ENCODE assay signal across 14 mouse cellular contexts in genomic region chr11:114231841-114232240, GRCm38 (mm10).
A peak's percentile ranks its signal among the peaks of the same experiment; 100 is the strongest.
DNase-seq lines count a peak whose midpoint lies in the region; ATAC-seq and TF ChIP-seq lines count a peak whose summit lies in the region.
"Had no signal": no experiment of that assay in that cellular context is flagged by ENCODE, and none has a peak within 500 bp of the region (broad histone marks: within the 10 kb centered on the region; RNA-seq: fewer than 3 reads in every experiment).

No protein-coding gene starts in this region.

- no peak for ATAC-seq in forebrain, embryonic 13.5 days
- no peak for ATAC-seq in intestine, embryonic 16.5 days
- ATAC-seq in intestine, embryonic 15.5 days = no peak
- no peak for ATAC-seq in stomach, embryonic 15.5 days (ENCODE audit: insufficient read depth, low FRiP score, low read depth)
- no peak for ATAC-seq in stomach, postnatal 0 days (ENCODE audit: low FRiP score, low TSS enrichment)
- no peak for ATAC-seq in monocyte, adult 5-6 weeks (replicated peaks; ENCODE audit: insufficient number of reproducible peaks, low FRiP score, low TSS enrichment, poor library complexity, severe bottlenecking)
- ATAC-seq: activated CD4-positive, CD25-positive, alpha-beta regulatory T cell, adult 4 months had no signal

- no peak overlapping the region for H3K4me3 ChIP-seq in forebrain, embryonic 10.5 days
- no peak overlapping the region for H3K4me3 ChIP-seq in forebrain, embryonic 13.5 days
- H3K4me3 ChIP-seq in intestine, embryonic 16.5 days (ENCODE audit: low read length) = no peak overlapping the region
- no peak overlapping the region for H3K4me3 ChIP-seq in intestine, embryonic 15.5 days (replicated peaks)
- H3K4me3 ChIP-seq in stomach, embryonic 15.5 days (replicated peaks) = no peak overlapping the region
- no peak overlapping the region for H3K4me3 ChIP-seq in stomach, postnatal 0 days (ENCODE audit: low read depth, low read length)
- H3K4me3 ChIP-seq: hindbrain, embryonic 12.5 days had no signal

- 0 out of 2 replicates have a peak, but pooled peaks cover 3% of the 10 kb centered on the region for H3K4me1 ChIP-seq in forebrain, embryonic 10.5 days
- peaks cover 14% of the 10 kb centered on the region for H3K4me1 ChIP-seq in forebrain, embryonic 13.5 days
- H3K4me1 ChIP-seq in intestine, embryonic 16.5 days (ENCODE audit: control insufficient read depth, insufficient read depth, low read length) = peaks cover 19% of the 10 kb centered on the region
- peaks cover 11% of the 10 kb centered on the region for H3K4me1 ChIP-seq in intestine, embryonic 15.5 days (replicated peaks)
- H3K4me1 ChIP-seq in stomach, embryonic 15.5 days = peaks cover 12% of the 10 kb centered on the region; the same call in 1 of the 2 replicates
- H3K4me1 ChIP-seq in stomach, postnatal 0 days (replicated peaks; ENCODE audit: control insufficient read depth, insufficient read depth) = no peaks in the 10 kb centered on the region

- H3K27ac ChIP-seq in forebrain, embryonic 10.5 days = peak overlapping the region; percentile 16; the same call in 1 of the 2 replicates
- no peak overlapping the region for H3K27ac ChIP-seq in forebrain, embryonic 13.5 days
- H3K27ac ChIP-seq in intestine, embryonic 16.5 days (ENCODE audit: low read length) = peak overlapping the region; percentile 24; the same call in 1 of the 2 replicates
- no peak overlapping the region for H3K27ac ChIP-seq in intestine, embryonic 15.5 days
- peak overlapping the region; percentile 8; the same call in 1 of the 2 replicates for H3K27ac ChIP-seq in stomach, embryonic 15.5 days
- H3K27ac ChIP-seq in stomach, postnatal 0 days (replicated peaks) = no peak overlapping the region
- H3K27ac ChIP-seq: hindbrain, embryonic 12.5 days; macrophage had no signal

- TF ChIP-seq CTCF in stomach, postnatal 0 days (IDR thresholded peaks at IDR 0.05; ENCODE audit: low read depth) = no peak

- no peaks in the 10 kb centered on the region for H3K36me3 ChIP-seq in forebrain, embryonic 10.5 days (replicated peaks)
- H3K36me3 ChIP-seq in forebrain, embryonic 13.5 days (ENCODE audit: poor library complexity, severe bottlenecking) = no peaks in the 10 kb centered on the region
- H3K36me3 ChIP-seq in intestine, embryonic 16.5 days (ENCODE audit: control insufficient read depth, insufficient read depth, low read length) = no peaks in the 10 kb centered on the region
- H3K36me3 ChIP-seq in intestine, embryonic 15.5 days = no peaks in the 10 kb centered on the region
- no peaks in the 10 kb centered on the region for H3K36me3 ChIP-seq in stomach, embryonic 15.5 days
- no peaks in the 10 kb centered on the region for H3K36me3 ChIP-seq in stomach, postnatal 0 days (ENCODE audit: control insufficient read depth, insufficient read depth, low read length)
- H3K36me3 ChIP-seq: G1E; hindbrain, embryonic 12.5 days had no signal

- no peaks in the 10 kb centered on the region; the same call in 1 of the 2 replicates for H3K27me3 ChIP-seq in forebrain, embryonic 10.5 days (ENCODE audit: poor library complexity, severe bottlenecking)
- no peaks in the 10 kb centered on the region for H3K27me3 ChIP-seq in forebrain, embryonic 13.5 days
- H3K27me3 ChIP-seq in intestine, embryonic 16.5 days (replicated peaks; ENCODE audit: control insufficient read depth, insufficient read depth, low read length) = no peaks in the 10 kb centered on the region
- no peaks in the 10 kb centered on the region for H3K27me3 ChIP-seq in intestine, embryonic 15.5 days (replicated peaks)
- no peaks in the 10 kb centered on the region for H3K27me3 ChIP-seq in stomach, embryonic 15.5 days (replicated peaks)
- no peaks in the 10 kb centered on the region for H3K27me3 ChIP-seq in stomach, postnatal 0 days (ENCODE audit: control insufficient read depth, insufficient read depth, low read length)

- no peak for DNase-seq in forebrain, embryonic 10.5 days (ENCODE audit: extremely low spot score, low spot score)
- DNase-seq in stomach, postnatal 0 days (ENCODE audit: low spot score) = no peak
- DNase-seq in thymus, postnatal 4 days = peak; percentile 66
- DNase-seq: cerebellum, adult 9-11 months; kidney, postnatal 25 days had no signal

- WGBS in forebrain, embryonic 10.5 days = 77% methylated on average over 4 of the region's 4 CpGs
- 70% methylated on average over 4 of the region's 4 CpGs for WGBS in forebrain, embryonic 13.5 days
- 58% methylated on average over 4 of the region's 4 CpGs for WGBS in intestine, embryonic 16.5 days
- 64% methylated on average over 4 of the region's 4 CpGs for WGBS in intestine, embryonic 15.5 days
- 43% methylated on average over 4 of the region's 4 CpGs for WGBS in stomach, embryonic 15.5 days
- 52% methylated on average over 4 of the region's 4 CpGs for WGBS in stomach, postnatal 0 days

- no peak overlapping the region for H3K9ac ChIP-seq in forebrain, embryonic 13.5 days
- no peak overlapping the region for H3K9ac ChIP-seq in intestine, embryonic 16.5 days (ENCODE audit: low read depth, low read length)
- H3K9ac ChIP-seq in intestine, embryonic 15.5 days = no peak overlapping the region
- H3K9ac ChIP-seq in stomach, embryonic 15.5 days = no peak overlapping the region
- H3K9ac ChIP-seq in stomach, postnatal 0 days (ENCODE audit: low read length) = no peak overlapping the region
- H3K9ac ChIP-seq: hindbrain, embryonic 12.5 days had no signal

- no peak overlapping the region for H3K4me2 ChIP-seq in forebrain, embryonic 13.5 days
- H3K4me2 ChIP-seq in intestine, embryonic 16.5 days (ENCODE audit: low read depth, low read length) = no peak overlapping the region
- H3K4me2 ChIP-seq in intestine, embryonic 15.5 days (replicated peaks) = no peak overlapping the region
- H3K4me2 ChIP-seq in stomach, embryonic 15.5 days = no peak overlapping the region
- H3K4me2 ChIP-seq in stomach, postnatal 0 days (replicated peaks; ENCODE audit: low read depth) = no peak overlapping the region
- H3K4me2 ChIP-seq: hindbrain, embryonic 12.5 days had no signal

- TF ChIP-seq EP300 in stomach, postnatal 0 days (optimal IDR thresholded peaks at IDR 0.05) = no peak

- no peaks in the 10 kb centered on the region for H3K9me3 ChIP-seq in forebrain, embryonic 10.5 days
- no peaks in the 10 kb centered on the region for H3K9me3 ChIP-seq in forebrain, embryonic 13.5 days (replicated peaks)
- no peaks in the 10 kb centered on the region for H3K9me3 ChIP-seq in intestine, embryonic 16.5 days (ENCODE audit: control insufficient read depth, low read length)
- H3K9me3 ChIP-seq in intestine, embryonic 15.5 days = no peaks in the 10 kb centered on the region
- H3K9me3 ChIP-seq in stomach, embryonic 15.5 days = no peaks in the 10 kb centered on the region
- no peaks in the 10 kb centered on the region for H3K9me3 ChIP-seq in stomach, postnatal 0 days (ENCODE audit: control insufficient read depth, low read length)
- H3K9me3 ChIP-seq: hindbrain, embryonic 12.5 days had no signal

Comparison
In these comparisons a context has a peak if more than half of its experiments do, and no peak if none do; other contexts are left out.
1. H3K27ac ChIP-seq: peak in forebrain, embryonic 10.5 days (single experiment), intestine, embryonic 16.5 days (single experiment) and stomach, embryonic 15.5 days (single experiment); none in forebrain, embryonic 13.5 days (single experiment), intestine, embryonic 15.5 days (single experiment) and stomach, postnatal 0 days (single experiment).